In genomic region chr2:166551831-166552498, GRCm38 (mm10) we compare ENCODE assay signal across 14 mouse cellular contexts.
DNase-seq lines count a peak whose midpoint lies in the region; ATAC-seq and TF ChIP-seq lines count a peak whose summit lies in the region.
"Had no signal": no experiment of that assay in that cellular context is flagged by ENCODE, and none has a peak within 500 bp of the region (broad histone marks: within the 10 kb centered on the region; RNA-seq: fewer than 3 reads in every experiment).

No protein-coding gene starts in this region.

- H3K9ac ChIP-seq in kidney, embryonic 14.5 days (ENCODE audit: low read depth, low read length): peak overlapping the region; percentile 14; the same call in 1 of the 2 replicates
- H3K9ac ChIP-seq in forebrain, postnatal 0 days: no peak overlapping the region
- no peak overlapping the region for H3K9ac ChIP-seq in neural tube, embryonic 14.5 days (replicated peaks; ENCODE audit: low read depth, low read length)
- no peak overlapping the region for H3K9ac ChIP-seq in liver, postnatal 0 days (replicated peaks)
- no peak overlapping the region for H3K9ac ChIP-seq in intestine, postnatal 0 days (ENCODE audit: low read depth, low read length)
- H3K9ac ChIP-seq: heart, embryonic 12.5 days had no signal

- TF ChIP-seq EP300 in liver, postnatal 0 days (IDR thresholded peaks at IDR 0.05; ENCODE audit: low read depth): no peak

- no peak for TF ChIP-seq CTCF in brain, embryonic 14.5 days (IDR thresholded peaks at IDR 0.05; ENCODE audit: borderline replicate concordance, extremely low read depth, insufficient read depth, insufficient read length)
- TF ChIP-seq CTCF in forebrain, postnatal 0 days (IDR thresholded peaks at IDR 0.05; ENCODE audit: low read depth): no peak
- TF ChIP-seq CTCF in liver, postnatal 0 days (IDR thresholded peaks at IDR 0.05; ENCODE audit: low read depth): no peak
- TF ChIP-seq CTCF in intestine, postnatal 0 days (IDR thresholded peaks at IDR 0.05; ENCODE audit: low read depth): no peak

- H3K4me1 ChIP-seq in kidney, embryonic 14.5 days (ENCODE audit: control insufficient read depth, insufficient read depth, low read length): peaks cover 14% of the 10 kb centered on the region
- H3K4me1 ChIP-seq in forebrain, postnatal 0 days (ENCODE audit: insufficient read depth): 0 out of 2 replicates have a peak, but pooled peaks cover 8% of the 10 kb centered on the region
- H3K4me1 ChIP-seq in neural tube, embryonic 14.5 days (ENCODE audit: control insufficient read depth, insufficient read depth, low read length): peaks cover 18% of the 10 kb centered on the region; the same call in 1 of the 2 replicates
- peaks cover 16% of the 10 kb centered on the region; the same call in 1 of the 2 replicates for H3K4me1 ChIP-seq in liver, postnatal 0 days (ENCODE audit: insufficient read depth)
- no peaks in the 10 kb centered on the region for H3K4me1 ChIP-seq in intestine, postnatal 0 days (replicated peaks; ENCODE audit: control insufficient read depth, insufficient read depth, low read length)

- H3K4me2 ChIP-seq in kidney, embryonic 14.5 days (replicated peaks; ENCODE audit: low read depth, low read length): no peak overlapping the region
- no peak overlapping the region for H3K4me2 ChIP-seq in forebrain, postnatal 0 days (ENCODE audit: low read depth)
- no peak overlapping the region for H3K4me2 ChIP-seq in neural tube, embryonic 14.5 days (ENCODE audit: low read depth, low read length)
- H3K4me2 ChIP-seq in liver, postnatal 0 days (ENCODE audit: low read depth, low read length): no peak overlapping the region
- H3K4me2 ChIP-seq in intestine, postnatal 0 days (replicated peaks; ENCODE audit: low read depth): no peak overlapping the region
- H3K4me2 ChIP-seq: heart, embryonic 12.5 days; liver, embryonic 11.5 days had no signal

- no peaks in the 10 kb centered on the region for H3K9me3 ChIP-seq in kidney, embryonic 14.5 days (ENCODE audit: control insufficient read depth, low read length)
- no peaks in the 10 kb centered on the region for H3K9me3 ChIP-seq in forebrain, postnatal 0 days (ENCODE audit: low read length)
- no peaks in the 10 kb centered on the region for H3K9me3 ChIP-seq in neural tube, embryonic 14.5 days (ENCODE audit: control insufficient read depth, low read length)
- no peaks in the 10 kb centered on the region for H3K9me3 ChIP-seq in liver, postnatal 0 days (ENCODE audit: low read length)
- H3K9me3 ChIP-seq in intestine, postnatal 0 days (ENCODE audit: control insufficient read depth): no peaks in the 10 kb centered on the region
- H3K9me3 ChIP-seq: heart, embryonic 12.5 days had no signal

- no peaks in the 10 kb centered on the region for H3K36me3 ChIP-seq in kidney, embryonic 14.5 days (ENCODE audit: control insufficient read depth, insufficient read depth, low read length)
- H3K36me3 ChIP-seq in forebrain, postnatal 0 days (ENCODE audit: insufficient read depth): no peaks in the 10 kb centered on the region
- no peaks in the 10 kb centered on the region for H3K36me3 ChIP-seq in neural tube, embryonic 14.5 days (ENCODE audit: control insufficient read depth, insufficient read depth, low read length)
- no peaks in the 10 kb centered on the region for H3K36me3 ChIP-seq in liver, postnatal 0 days (replicated peaks; ENCODE audit: insufficient read depth, low read length)
- no peaks in the 10 kb centered on the region for H3K36me3 ChIP-seq in intestine, postnatal 0 days (ENCODE audit: control insufficient read depth, insufficient read depth)
- H3K36me3 ChIP-seq: heart, embryonic 12.5 days had no signal

- H3K27ac ChIP-seq in kidney, embryonic 14.5 days (ENCODE audit: low read depth, low read length): no peak overlapping the region
- 0 out of 2 replicates have a peak overlapping the region, but pooled peaks have one; percentile 4 for H3K27ac ChIP-seq in forebrain, postnatal 0 days (ENCODE audit: low read depth, low read length)
- 0 out of 2 replicates have a peak overlapping the region, but pooled peaks have one; percentile 3 for H3K27ac ChIP-seq in neural tube, embryonic 14.5 days (ENCODE audit: low read depth, low read length)
- H3K27ac ChIP-seq in liver, postnatal 0 days (ENCODE audit: low read depth): no peak overlapping the region
- H3K27ac ChIP-seq in intestine, postnatal 0 days (ENCODE audit: low read depth, low read length): no peak overlapping the region
- H3K27ac ChIP-seq: layer of hippocampus, adult 2 months had no signal

- ATAC-seq in kidney, embryonic 14.5 days (ENCODE audit: low FRiP score, low TSS enrichment): no peak
- ATAC-seq in forebrain, postnatal 0 days: no peak
- no peak for ATAC-seq in neural tube, embryonic 14.5 days (ENCODE audit: low read depth)
- no peak for ATAC-seq in liver, postnatal 0 days
- ATAC-seq in intestine, postnatal 0 days: no peak

- WGBS in kidney, embryonic 14.5 days: 62% methylated on average over 15 of the region's 15 CpGs
- 22% methylated on average over 15 of the region's 15 CpGs for WGBS in forebrain, postnatal 0 days
- WGBS in neural tube, embryonic 14.5 days: 21% methylated on average over 15 of the region's 15 CpGs
- 81% methylated on average over 15 of the region's 15 CpGs for WGBS in liver, postnatal 0 days (ENCODE audit: insufficient replicate concordance)
- WGBS in intestine, postnatal 0 days: 79% methylated on average over 15 of the region's 15 CpGs

- no peak for TF ChIP-seq POLR2A in brain, embryonic 14.5 days (IDR thresholded peaks at IDR 0.05; ENCODE audit: borderline replicate concordance, extremely low read depth, insufficient read depth, insufficient read length, poor library complexity, severe bottlenecking)

- intact Hi-C loops in heart, postnatal 14 days (cut with DNase I): no loop called here

- H3K4me3 ChIP-seq in kidney, embryonic 14.5 days (ENCODE audit: low read length): no peak overlapping the region
- H3K4me3 ChIP-seq in forebrain, postnatal 0 days (ENCODE audit: low read depth, low read length): no peak overlapping the region
- H3K4me3 ChIP-seq in neural tube, embryonic 14.5 days (ENCODE audit: low read depth, low read length): no peak overlapping the region
- H3K4me3 ChIP-seq in liver, postnatal 0 days (ENCODE audit: low read depth, low read length): no peak overlapping the region
- H3K4me3 ChIP-seq in intestine, postnatal 0 days (ENCODE audit: low read depth, low read length): no peak overlapping the region
- H3K4me3 ChIP-seq: heart, embryonic 12.5 days; layer of hippocampus, adult 2 months had no signal

- no peaks in the 10 kb centered on the region for H3K27me3 ChIP-seq in kidney, embryonic 14.5 days (ENCODE audit: control insufficient read depth, insufficient read depth, low read length)
- H3K27me3 ChIP-seq in forebrain, postnatal 0 days (ENCODE audit: insufficient read depth, low read length): no peaks in the 10 kb centered on the region; the same call in 1 of the 2 replicates
- H3K27me3 ChIP-seq in neural tube, embryonic 14.5 days (ENCODE audit: control insufficient read depth, insufficient read depth, low read length): no peaks in the 10 kb centered on the region
- no peaks in the 10 kb centered on the region for H3K27me3 ChIP-seq in liver, postnatal 0 days (ENCODE audit: insufficient read depth, low read length)
- no peaks in the 10 kb centered on the region for H3K27me3 ChIP-seq in intestine, postnatal 0 days (replicated peaks; ENCODE audit: control insufficient read depth, insufficient read depth, low read length)
- H3K27me3 ChIP-seq: heart, embryonic 12.5 days had no signal

- no peak for DNase-seq in kidney, adult 18-20 months
- DNase-seq in brain, embryonic 14.5 days (ENCODE audit: low read depth): peak; percentile 90
- no peak for DNase-seq in forebrain, postnatal 0 days
- DNase-seq in heart, postnatal 14 days: no peak
- no peak for DNase-seq in liver, postnatal 0 days
- DNase-seq: cerebellum, adult 9-10 months; gastrocnemius, postnatal 10 days; right cerebral cortex, postnatal 14 days had no signal

Comparison
In these comparisons a context has a peak if more than half of its experiments do, and no peak if none do; other contexts are left out.
1. H3K27ac ChIP-seq: peak in forebrain, postnatal 0 days (single experiment) and neural tube, embryonic 14.5 days (single experiment); none in kidney, embryonic 14.5 days (single experiment), liver, postnatal 0 days (single experiment) and intestine, postnatal 0 days (single experiment).